Mouse (Mus musculus) layer of hippocampus, adult 2 months (tissue): Measurements from ENCODE around the gene March1. TPM values are rescaled to one million over a fixed set of nuclear protein-coding genes. Genes with fewer than 3 reads are reported as not detected.

Experiments
- DNase-seq, 2 experiments: peaks; one replicate each; pipeline ENCODE4 v3.0.0; 2022; ENCODE audit warnings: low spot score in 2 of 2
- H3K27ac ChIP-seq: fragments of 200-600 bp; 2 replicates; pipeline ENCODE4 v1.8.1; 2022
- H3K4me3 ChIP-seq: fragments of 200-600 bp; 2 replicates; pipeline ENCODE4 v1.8.1; 2022; ENCODE audit warnings: mild to moderate bottlenecking
- CTCF ChIP-seq: fragments of 200-600 bp; conservative IDR thresholded peaks from 2 replicates; pipeline ENCODE4 v1.8.1; 2022; ENCODE audit warnings: antibody characterized with exemption, mild to moderate bottlenecking, moderate library complexity
- total RNA-seq, 2 experiments: library from RNA; stranded (reverse); gene quantifications; 2 replicates each; pipeline ENCODE4 v1.2.3; 2021

Gene March1
- total RNA-seq, 2 experiments from 2014 or later: 42.9 to 45.4 TPM

DNA sequence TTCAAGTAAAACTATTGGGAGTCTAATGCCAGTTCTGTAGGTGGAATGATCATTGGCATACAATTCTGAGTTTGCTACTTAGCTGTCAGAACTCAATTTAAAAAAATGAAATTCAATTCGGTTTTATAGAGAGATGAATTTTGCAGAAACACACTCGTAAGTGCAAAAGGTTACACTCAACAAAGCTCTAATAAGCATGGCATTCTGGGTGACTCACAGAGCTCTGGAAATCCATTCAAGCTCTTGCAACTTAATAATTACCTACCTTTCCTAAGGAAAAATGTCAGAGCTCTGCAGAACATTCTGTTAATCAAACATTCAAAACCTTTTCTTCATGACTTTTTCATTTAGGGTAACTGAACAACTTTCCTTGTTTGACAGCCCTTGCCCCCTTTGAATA lies 591.9 kb downstream of the March1 start:
- no peak for TF ChIP-seq CTCF
- Histone ChIP-seq H3K4me3 (no peak overlapping the region), H3K27ac (no peak overlapping the region)

DNA sequence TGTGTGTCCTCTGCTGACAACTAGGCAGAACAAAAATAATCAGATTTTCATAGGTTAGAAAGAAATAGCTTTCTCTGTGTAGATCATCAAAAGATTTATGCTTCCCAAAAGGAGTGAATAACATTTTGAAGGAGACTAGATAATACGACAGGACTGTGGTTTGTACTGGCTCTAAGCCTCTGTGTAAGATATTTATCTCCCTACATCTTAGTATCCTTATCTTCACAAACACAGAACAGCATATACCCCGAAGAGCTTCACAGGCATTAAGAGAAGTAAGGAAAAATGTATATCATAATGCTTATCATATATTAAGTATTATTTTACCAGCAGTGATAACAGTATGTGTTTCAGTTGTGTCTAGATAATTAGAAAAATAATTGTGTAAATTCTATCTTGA lies 592.6 kb downstream of the March1 start:
- no peak for DNase-seq
- no peak overlapping the region for H3K4me3 ChIP-seq
- H3K27ac ChIP-seq: no peak overlapping the region
- no peak for TF ChIP-seq CTCF

More for the DNA sequence above, 591.9 kb downstream of the March1 start:
- no peak for DNase-seq

DNA sequence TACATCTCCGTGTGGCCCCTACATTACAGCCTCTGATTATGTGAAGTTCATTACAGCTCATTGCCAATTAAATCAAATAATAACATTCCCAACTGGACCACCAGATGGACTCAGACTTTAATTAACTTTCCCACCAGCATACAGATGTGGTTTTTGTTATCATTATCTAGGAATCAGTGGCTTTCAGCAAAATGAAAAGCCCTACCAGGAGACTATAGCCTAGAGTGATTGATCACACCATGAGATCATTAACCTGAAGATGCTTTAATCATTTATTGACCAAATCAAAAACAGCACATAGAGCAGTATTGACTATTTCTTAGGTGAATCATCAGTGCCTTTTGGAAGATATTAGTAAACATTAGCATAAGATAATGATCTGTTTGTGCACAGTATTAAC lies 602.3 kb downstream of the March1 start:
- no peak for TF ChIP-seq CTCF
- H3K4me3 ChIP-seq: no peak overlapping the region
- no peak overlapping the region for H3K27ac ChIP-seq
- DNase-seq: no peak

DNA sequence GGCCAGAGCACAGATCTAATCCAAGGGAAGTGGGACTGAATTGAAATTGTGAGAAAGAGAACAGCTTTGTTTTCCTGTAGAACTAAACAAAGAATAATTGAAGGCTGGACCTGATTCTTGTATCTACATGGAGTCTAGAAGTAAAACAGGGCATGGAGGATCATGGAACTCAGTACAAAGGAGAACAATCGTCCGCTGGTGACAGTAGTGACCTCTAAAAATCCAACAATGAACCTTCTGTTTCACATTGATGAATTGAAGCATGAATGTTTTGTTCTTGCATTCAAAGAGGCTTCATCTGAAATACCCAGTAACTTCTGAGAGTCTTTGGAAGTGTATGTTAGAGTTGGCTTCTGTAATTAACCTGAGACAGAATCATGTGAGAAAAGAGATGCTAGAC lies 612.2 kb downstream of the March1 start:
- TF ChIP-seq CTCF: no peak
- Histone ChIP-seq H3K27ac (no peak overlapping the region), H3K4me3 (no peak overlapping the region)
- DNase-seq: no peak

DNA sequence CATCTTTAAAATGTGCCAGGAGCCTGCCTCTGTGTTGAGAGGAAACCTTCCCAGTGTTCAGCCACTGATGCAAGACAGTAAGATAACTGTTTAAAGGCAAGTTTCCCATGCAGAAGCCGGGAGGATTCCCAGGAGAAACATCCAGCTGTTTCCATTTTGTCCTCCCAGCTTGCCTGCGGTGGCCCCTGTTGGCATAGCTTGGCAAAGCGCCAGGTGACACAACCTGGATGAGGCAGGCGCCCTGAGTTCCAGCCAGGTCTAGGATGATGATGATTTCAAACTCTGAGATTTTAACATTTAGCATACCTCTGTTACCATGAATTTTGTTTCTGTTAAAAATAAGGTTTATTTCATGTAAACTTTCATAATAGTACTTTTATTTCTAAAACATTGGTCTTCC lies 651.8 kb downstream of the March1 start:
- no peak for DNase-seq
- TF ChIP-seq CTCF: no peak
- no peak overlapping the region for H3K4me3 ChIP-seq
- H3K27ac ChIP-seq: no peak overlapping the region

DNA sequence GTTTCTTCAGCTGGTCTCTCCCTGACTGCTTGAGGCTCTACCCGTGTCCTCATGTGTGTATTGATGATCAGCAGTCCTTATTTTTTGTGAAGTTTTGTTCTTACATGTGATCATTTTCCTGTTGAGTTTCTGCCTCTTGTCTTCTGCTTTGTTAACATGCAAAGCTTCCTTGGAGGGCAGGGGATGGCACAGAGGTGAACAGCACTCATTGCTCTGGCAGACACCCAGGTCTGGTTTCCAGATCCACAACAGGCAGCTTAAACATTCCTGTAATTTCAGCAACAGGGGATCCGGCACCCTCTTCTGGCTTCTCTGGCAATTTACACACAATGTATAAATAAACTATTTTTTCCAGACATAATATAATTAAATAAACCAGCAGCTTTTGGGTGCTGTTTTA lies 652.4 kb downstream of the March1 start:
- TF ChIP-seq CTCF: peak; percentile 55
- DNase-seq: no peak
- no peak overlapping the region for H3K4me3 ChIP-seq
- H3K27ac ChIP-seq: no peak overlapping the region

DNA sequence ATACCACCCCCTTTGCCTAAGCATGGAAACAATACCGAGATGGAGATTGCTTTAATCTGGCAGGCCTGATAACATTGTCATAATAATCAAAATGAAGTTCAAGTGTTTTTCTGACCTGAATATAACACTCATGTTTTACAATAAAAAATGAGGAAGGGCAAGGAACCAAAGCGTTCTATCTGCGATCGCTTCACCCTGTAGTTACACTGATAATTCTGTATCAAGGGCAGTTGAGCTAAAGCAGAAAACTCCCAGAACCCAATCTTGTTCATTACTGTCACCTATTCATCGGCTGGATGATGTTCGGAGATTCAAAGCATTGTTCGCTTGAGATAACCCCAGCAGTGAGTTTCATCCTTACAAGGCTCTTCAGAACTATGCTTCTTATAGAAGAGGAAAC lies 700.1 kb downstream of the March1 start:
- TF ChIP-seq CTCF: no peak
- no peak for DNase-seq
- Histone ChIP-seq H3K27ac (no peak overlapping the region), H3K4me3 (no peak overlapping the region)

DNA sequence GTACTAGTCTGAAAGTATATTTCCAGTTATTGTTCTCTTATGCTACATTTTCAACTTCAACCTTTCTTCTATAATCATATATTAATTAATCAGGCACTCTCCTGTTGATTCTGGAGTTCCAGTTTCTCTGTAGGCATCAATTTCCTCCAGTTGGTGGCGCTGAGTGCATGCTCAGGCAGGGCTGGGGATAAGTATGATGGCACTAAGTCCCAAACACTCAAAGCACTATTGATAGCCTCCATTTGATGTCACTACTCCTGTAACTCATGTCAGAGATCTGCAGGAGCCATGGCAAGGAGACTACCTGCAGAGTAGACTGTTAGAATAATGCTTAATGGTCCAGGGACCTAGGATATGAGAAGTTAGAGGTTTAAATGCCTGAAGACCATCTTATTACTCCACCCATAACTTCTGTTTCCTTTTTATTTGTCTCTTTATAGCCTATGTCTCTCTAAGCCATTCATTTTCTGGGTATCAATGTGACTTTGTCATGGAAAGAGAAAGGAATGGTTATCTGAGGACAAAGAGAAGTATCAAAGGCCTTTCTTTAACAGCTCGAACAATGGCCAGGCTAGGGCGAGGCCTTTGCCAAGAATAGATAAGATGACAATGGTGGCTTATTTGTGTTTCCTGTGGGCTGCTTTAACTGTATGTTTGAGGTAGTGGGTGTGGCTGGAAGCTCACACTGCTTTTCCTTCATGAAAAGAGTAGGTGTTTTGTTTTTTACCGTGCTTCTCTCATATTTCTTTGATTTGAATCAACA lies 705.5 kb downstream of the March1 start:
- no peak overlapping the region for H3K27ac ChIP-seq
- peak; percentile 78 for TF ChIP-seq CTCF
- no peak overlapping the region for H3K4me3 ChIP-seq
- DNase-seq: peak; percentile 9 to 28

DNA sequence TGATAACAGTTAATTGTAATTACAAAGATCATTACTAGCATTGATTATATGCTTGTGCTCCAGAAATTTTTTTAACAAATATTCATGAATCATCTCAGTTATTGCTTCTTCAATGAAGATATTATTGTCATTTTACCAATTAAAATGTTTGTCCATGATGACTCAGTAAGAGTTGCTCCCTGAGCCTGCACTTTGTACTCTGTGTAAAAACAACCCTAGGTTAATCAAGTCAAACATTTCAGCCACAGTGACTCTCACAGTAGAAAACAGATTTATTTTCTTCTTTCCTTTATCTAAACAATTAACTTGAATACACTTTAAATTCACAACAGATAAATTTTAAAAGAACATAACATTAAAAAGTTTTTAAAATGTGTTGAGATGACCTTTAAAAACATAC lies 708.7 kb downstream of the March1 start:
- Histone ChIP-seq H3K27ac (no peak overlapping the region), H3K4me3 (no peak overlapping the region)
- DNase-seq: no peak
- TF ChIP-seq CTCF: no peak

DNA sequence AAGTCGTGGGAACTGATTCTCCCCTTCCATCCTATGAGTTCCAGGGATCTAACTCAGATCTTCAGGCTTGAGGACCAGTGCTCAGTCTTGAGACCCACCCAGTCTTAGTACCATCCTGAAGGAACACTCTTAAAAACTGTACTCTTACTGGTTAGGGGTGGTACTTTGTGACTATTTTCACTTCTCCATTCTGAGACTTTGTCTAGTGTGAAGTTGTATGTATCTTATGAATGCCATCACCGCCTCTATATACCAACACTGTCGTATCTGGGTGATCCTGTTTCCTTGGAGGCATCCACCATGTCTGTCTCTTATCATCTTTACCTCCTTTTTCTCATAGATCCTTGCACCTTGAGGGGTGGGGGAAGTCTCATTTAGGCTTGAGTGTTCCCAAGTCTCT lies 714.5 kb downstream of the March1 start:
- H3K4me3 ChIP-seq: no peak overlapping the region
- DNase-seq: no peak
- no peak overlapping the region for H3K27ac ChIP-seq
- TF ChIP-seq CTCF: no peak

DNA sequence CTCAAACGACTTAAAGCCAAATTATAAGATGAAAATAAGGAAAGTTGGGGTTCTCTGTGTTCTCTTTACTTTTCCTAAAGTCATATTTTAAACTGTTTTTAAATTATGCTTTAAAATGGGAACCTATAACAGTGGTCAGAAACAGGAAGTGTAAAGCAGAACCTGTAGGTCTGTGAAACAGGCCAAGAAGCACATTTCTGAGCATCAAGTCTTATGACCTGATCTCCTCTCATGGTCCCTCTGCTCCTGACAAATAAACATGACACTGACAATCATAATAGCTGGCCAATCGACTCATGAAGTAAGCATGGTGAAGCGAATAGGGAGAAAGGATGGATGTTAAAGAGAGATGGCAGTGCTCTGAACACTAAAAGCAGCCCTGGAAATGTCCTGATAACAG lies 716.6 kb downstream of the March1 start:
- TF ChIP-seq CTCF: no peak
- Histone ChIP-seq H3K27ac (no peak overlapping the region), H3K4me3 (no peak overlapping the region)
- DNase-seq: no peak

DNA sequence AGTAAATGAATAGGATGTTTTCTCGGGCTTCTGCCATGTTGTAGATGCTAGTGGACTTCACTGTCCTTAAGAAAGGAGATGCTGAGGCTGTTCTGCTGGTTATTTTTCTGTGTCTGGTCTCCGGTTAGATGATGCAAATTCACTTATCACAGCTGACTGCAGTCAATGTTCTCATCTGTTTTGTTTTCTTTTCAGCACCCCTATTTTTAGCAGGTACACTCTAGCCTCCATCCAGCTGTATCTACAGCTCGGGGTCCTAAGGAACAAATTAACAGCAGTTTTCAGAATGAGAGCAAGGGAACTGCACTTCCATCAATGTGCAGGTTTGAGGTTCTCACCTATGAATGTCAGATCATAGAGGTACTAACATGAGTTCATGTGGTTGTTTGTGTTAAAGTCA lies 721.9 kb downstream of the March1 start:
- DNase-seq: no peak
- TF ChIP-seq CTCF: no peak
- Histone ChIP-seq H3K27ac (peak overlapping the region; percentile 32; the same call in 1 of the 2 replicates), H3K4me3 (no peak overlapping the region)

DNA sequence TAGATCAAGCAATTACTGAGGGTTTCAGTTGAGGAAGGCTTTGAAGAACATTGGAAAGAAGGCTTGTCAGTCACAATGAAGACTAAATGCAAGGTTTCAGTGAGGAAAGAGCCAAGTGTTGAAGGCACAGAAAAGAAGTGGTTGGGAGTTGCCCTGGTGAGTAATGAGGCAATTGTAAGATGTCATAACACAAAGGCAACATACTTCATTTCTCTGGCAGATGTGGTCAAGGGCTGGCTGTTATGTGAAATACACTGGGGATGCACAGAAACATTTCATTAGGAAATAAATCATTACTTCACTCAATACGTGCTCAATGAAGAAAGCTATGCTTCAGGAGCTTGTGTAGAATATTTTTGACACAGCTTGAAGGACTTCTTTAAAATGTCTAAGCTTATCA lies 725.2 kb downstream of the March1 start:
- H3K4me3 ChIP-seq: no peak overlapping the region
- no peak for DNase-seq
- TF ChIP-seq CTCF: no peak
- no peak overlapping the region for H3K27ac ChIP-seq
